Mouse (Mus musculus) limb, embryonic 13.5 days (tissue): Measurements from ENCODE around the gene Serinc1. TPM values are rescaled to one million over a fixed set of nuclear protein-coding genes. Genes with fewer than 3 reads are reported as not detected.
A peak's percentile ranks its signal among the peaks of the same experiment; 100 is the strongest.
"Not testable (repeated sequence)": the region's sequence is repeated elsewhere in the genome, so short reads cannot be mapped to it uniquely, and the experiment has no call there.

ENCODE experiments used
- ATAC-seq: fragments of 200-750 bp; cut with Nextera tagmentation; 2 replicates; pipeline ENCODE4 v1.8.0; 2017; ENCODE audit warnings: low read depth, moderate number of reproducible peaks, moderate TSS enrichment; ENCODE audit not compliant: low FRiP score
- H3K27ac ChIP-seq: fragments of 300-500 bp; sonication (generic); 2 replicates; pipeline ENCODE4 v1.5.1; 2015; ENCODE audit warnings: inconsistent platforms, mild to moderate bottlenecking, moderate library complexity
- H3K27me3 ChIP-seq: fragments of 300-500 bp; sonication (generic); 2 replicates; pipeline ENCODE4 v1.6.1; 2015; ENCODE audit warnings: mild to moderate bottlenecking, inconsistent platforms
- H3K36me3 ChIP-seq: fragments of 300-500 bp; sonication (generic); 2 replicates; pipeline ENCODE4 v1.6.1; 2015; ENCODE audit warnings: inconsistent platforms, mild to moderate bottlenecking, moderate library complexity
- H3K4me1 ChIP-seq: fragments of 300-500 bp; sonication (generic); 2 replicates; pipeline ENCODE4 v1.6.1; 2015; ENCODE audit warnings: inconsistent platforms
- H3K4me2 ChIP-seq: fragments of 300-500 bp; sonication (generic); replicated peaks from 2 replicates; pipeline ENCODE4 v1.6.1; 2015; ENCODE audit warnings: inconsistent platforms, mild to moderate bottlenecking, moderate library complexity
- H3K4me3 ChIP-seq: fragments of 300-500 bp; sonication (generic); 2 replicates; pipeline ENCODE4 v1.5.1; 2015; ENCODE audit warnings: moderate library complexity, mild to moderate bottlenecking, inconsistent platforms
- H3K9ac ChIP-seq: fragments of 300-500 bp; sonication (generic); 2 replicates; pipeline ENCODE4 v1.6.1; 2015; ENCODE audit warnings: mild to moderate bottlenecking, inconsistent platforms
- H3K9me3 ChIP-seq: fragments of 300-500 bp; sonication (generic); 2 replicates; pipeline ENCODE4 v1.6.1; 2016; ENCODE audit warnings: inconsistent platforms
- WGBS: fragments of 180-500 bp; shearing (Covaris S2); methylation state at CpG from one replicate; pipeline ENCODE4 v1.1.7; 2015; 5-methylcytosine and 5-hydroxymethylcytosine counted together
- polyA plus RNA-seq: library from polyadenylated mRNA; unstranded; fragments of >200 nt; fragmentation: Nextera tagmentation; extraction: Ambion mirVana; gene quantifications from 2 replicates; pipeline ENCODE4 v1.2.1, GENCODE M21; 2015

Gene Serinc1
- polyA plus RNA-seq, result 167 and 172 TPM in 2 replicates

- Histone ChIP-seq H3K4me2 (peak within 1 kb of the TSS; percentile 70), H3K27ac (peak within 1 kb of the TSS; percentile 92), H3K9ac (peak within 1 kb of the TSS; percentile 90), H3K27me3 (no peaks in the 10 kb centered on the region), H3K4me1 (peaks cover 20% of the 10 kb centered on the region), H3K9me3 (no peaks in the 10 kb centered on the region), H3K36me3 (peaks cover 2% of the 10 kb centered on the region), H3K4me3 (peak within 1 kb of the TSS; percentile 87)
- WGBS, result 12% methylated on average over 49 of the region's 49 CpGs
- peak; percentile 100 for ATAC-seq
These were observed at the start of gene Serinc1 for GRCm38 (mm10) chr10:57532218-57533101. TSS of gene Serinc1 (minus strand) at chr10:57532530.

- Histone ChIP-seq H3K36me3 (no peaks in the 10 kb centered on the region), H3K4me1 (no peaks in the 10 kb centered on the region), H3K4me2 (no peak overlapping the region), H3K27me3 (no peaks in the 10 kb centered on the region), H3K27ac (no peak overlapping the region), H3K4me3 (no peak overlapping the region), H3K9me3 (no peaks in the 10 kb centered on the region), H3K9ac (no peak overlapping the region)
- ATAC-seq, result no peak
- WGBS, result 86% methylated on average over 2 of the region's 2 CpGs
These were observed 44.4 kb upstream of the Serinc1 start for GRCm38 (mm10) chr10:57576721-57577120.

- no peaks in the 10 kb centered on the region for H3K36me3 ChIP-seq
- no peaks in the 10 kb centered on the region for H3K27me3 ChIP-seq
- H3K4me1 ChIP-seq, result no peaks in the 10 kb centered on the region
- H3K4me3 ChIP-seq, result no peak overlapping the region
- no peak overlapping the region for H3K27ac ChIP-seq
- WGBS, result 81% methylated on average over 4 of the region's 4 CpGs
- H3K9ac ChIP-seq, result no peak overlapping the region
- H3K9me3 ChIP-seq, result no peaks in the 10 kb centered on the region
- no peak overlapping the region for H3K4me2 ChIP-seq
- ATAC-seq, result no peak
These were observed 39.8 kb upstream of the Serinc1 start for GRCm38 (mm10) chr10:57572130-57572529.

GRCm38 (mm10) chr10:57571211-57571730 lies 38.9 kb upstream of the Serinc1 start:
- no peak for ATAC-seq
- H3K4me3 ChIP-seq, result no peak overlapping the region
- no peaks in the 10 kb centered on the region for H3K4me1 ChIP-seq
- no peaks in the 10 kb centered on the region for H3K36me3 ChIP-seq
- H3K4me2 ChIP-seq, result no peak overlapping the region
- no peaks in the 10 kb centered on the region for H3K27me3 ChIP-seq
- H3K9ac ChIP-seq, result no peak overlapping the region
- WGBS, result 35% methylated on average over 8 of the region's 8 CpGs
- H3K27ac ChIP-seq, result no peak overlapping the region
- H3K9me3 ChIP-seq, result no peaks in the 10 kb centered on the region

GRCm38 (mm10) chr10:57569023-57569931 lies 36.9 kb upstream of the Serinc1 start:
- Histone ChIP-seq H3K27ac (no peak overlapping the region), H3K9me3 (no peaks in the 10 kb centered on the region), H3K4me1 (no peaks in the 10 kb centered on the region), H3K9ac (no peak overlapping the region), H3K4me2 (no peak overlapping the region), H3K36me3 (no peaks in the 10 kb centered on the region), H3K27me3 (no peaks in the 10 kb centered on the region), H3K4me3 (no peak overlapping the region)
- no peak for ATAC-seq
- WGBS, result 72% methylated on average over 13 of the region's 13 CpGs

- no peaks in the 10 kb centered on the region for H3K27me3 ChIP-seq
- WGBS, result 31% methylated on average over 1 of the region's 1 CpGs
- H3K4me1 ChIP-seq, result no peaks in the 10 kb centered on the region
- no peak overlapping the region for H3K4me3 ChIP-seq
- no peak overlapping the region for H3K9ac ChIP-seq
- H3K27ac ChIP-seq, result no peak overlapping the region
- no peaks in the 10 kb centered on the region for H3K36me3 ChIP-seq
- H3K9me3 ChIP-seq, result no peaks in the 10 kb centered on the region
- H3K4me2 ChIP-seq, result no peak overlapping the region
- no peak for ATAC-seq
These were observed 33.9 kb upstream of the Serinc1 start for GRCm38 (mm10) chr10:57566221-57566620.

GRCm38 (mm10) chr10:57557597-57557996 lies 25.3 kb upstream of the Serinc1 start:
- Histone ChIP-seq H3K4me3 (no peak overlapping the region), H3K9me3 (no peaks in the 10 kb centered on the region), H3K9ac (no peak overlapping the region), H3K36me3 (no peaks in the 10 kb centered on the region), H3K4me2 (no peak overlapping the region), H3K27me3 (no peaks in the 10 kb centered on the region), H3K27ac (no peak overlapping the region), H3K4me1 (no peaks in the 10 kb centered on the region)
- 81% methylated on average over 5 of the region's 5 CpGs for WGBS
- ATAC-seq, result no peak

- ATAC-seq, result no peak
- WGBS, result 84% methylated on average over 1 of the region's 1 CpGs
These were observed 21.4 kb upstream of the Serinc1 start for GRCm38 (mm10) chr10:57553719-57554118.

GRCm38 (mm10) chr10:57549631-57550030 lies 17.3 kb upstream of the Serinc1 start:
- Histone ChIP-seq H3K9me3 (no peaks in the 10 kb centered on the region), H3K36me3 (no peaks in the 10 kb centered on the region), H3K4me1 (no peaks in the 10 kb centered on the region), H3K27ac (no peak overlapping the region), H3K27me3 (no peaks in the 10 kb centered on the region), H3K4me3 (no peak overlapping the region), H3K4me2 (no peak overlapping the region), H3K9ac (no peak overlapping the region)
- no peak for ATAC-seq
- WGBS, result 87% methylated on average over 4 of the region's 4 CpGs

More at GRCm38 (mm10) chr10:57553719-57554118, 21.4 kb upstream of the Serinc1 start:
- no peaks in the 10 kb centered on the region for H3K27me3 ChIP-seq
- no peaks in the 10 kb centered on the region for H3K36me3 ChIP-seq
- no peak overlapping the region for H3K4me2 ChIP-seq
- H3K4me3 ChIP-seq, result no peak overlapping the region
- no peak overlapping the region for H3K27ac ChIP-seq
- no peaks in the 10 kb centered on the region for H3K4me1 ChIP-seq
- H3K9me3 ChIP-seq, result no peaks in the 10 kb centered on the region
- no peak overlapping the region for H3K9ac ChIP-seq

GRCm38 (mm10) chr10:57543890-57544289 lies 11.6 kb upstream of the Serinc1 start:
- H3K4me1 ChIP-seq, H3K4me3 ChIP-seq, H3K9ac ChIP-seq, H3K27me3 ChIP-seq, H3K9me3 ChIP-seq, H3K4me2 ChIP-seq, H3K36me3 ChIP-seq, H3K27ac ChIP-seq, ATAC-seq: not testable (repeated sequence)
- WGBS, result 79% methylated on average over 9 of the region's 9 CpGs

GRCm38 (mm10) chr10:57531616-57532217 lies 613 bp downstream of the Serinc1 start:
- Histone ChIP-seq H3K9ac (peak overlapping the region; percentile 90), H3K36me3 (peaks cover 9% of the 10 kb centered on the region), H3K4me3 (peak overlapping the region; percentile 87), H3K27ac (peak overlapping the region; percentile 92), H3K4me2 (peak overlapping the region; percentile 70), H3K27me3 (no peaks in the 10 kb centered on the region), H3K4me1 (peaks cover 20% of the 10 kb centered on the region), H3K9me3 (no peaks in the 10 kb centered on the region)
- WGBS, result 3% methylated on average over 28 of the region's 28 CpGs
- ATAC-seq, result no peak
